Mouse (Mus musculus): Measurements from ENCODE around the gene Cnot1. TPM values are rescaled to one million over a fixed set of nuclear protein-coding genes. Genes with fewer than 3 reads are reported as not detected.

Cnot1 gene
- total and polyA plus RNA-seq, 3 experiments, result 85.5 to 730 (median 194) TPM

DNA sequence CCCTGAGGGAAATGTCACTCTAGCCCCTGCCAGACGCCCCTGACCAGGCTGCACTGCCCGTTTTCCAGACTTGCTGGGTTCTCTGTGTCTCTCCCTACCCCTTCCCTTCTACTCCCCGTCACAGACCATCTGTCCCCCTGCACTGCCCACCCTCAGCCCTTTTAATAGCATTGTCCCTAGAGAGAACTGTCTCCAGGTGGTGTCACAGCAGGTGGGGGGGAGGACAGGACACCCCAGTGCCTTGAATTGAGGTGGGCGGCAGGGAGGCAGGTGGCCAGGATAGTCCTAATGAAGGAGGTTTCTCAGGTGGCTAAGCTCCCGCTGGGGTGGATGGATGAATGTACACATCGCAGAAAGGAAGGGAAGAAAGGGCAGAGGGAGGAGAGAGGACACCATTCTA, 112.6 kb downstream of the Cnot1 start:
- Histone ChIP-seq H3K9me3 (replicated peaks) (no peaks in the 10 kb centered on the region), H3K27me3 (ENCODE audit: insufficient read depth, low read length) (peaks cover 60% of the 10 kb centered on the region), H3K36me3 (replicated peaks) (no peaks in the 10 kb centered on the region), H3K4me1 (ENCODE audit: insufficient read depth, low read depth, low read length) (peaks cover 5% of the 10 kb centered on the region), H3K4me3 (ENCODE audit: low read depth, low read length) (no peak overlapping the region)
- TF ChIP-seq TAL1 (conservative IDR thresholded peaks at IDR 0.05; ENCODE audit: low read depth, low read length) (no peak), GATA2 (IDR thresholded peaks at IDR 0.05; ENCODE audit: borderline replicate concordance, low read depth, low read length) (no peak), POLR2AphosphoS5 (IDR thresholded peaks at IDR 0.05; ENCODE audit: insufficient replicate concordance, low read depth, low read length) (no peak), CTCF (IDR thresholded peaks at IDR 0.05; ENCODE audit: low read depth, low read length) (no peak), GATA1 (IDR thresholded peaks at IDR 0.05; ENCODE audit: borderline replicate concordance, low read length) (no peak)
- ATAC-seq (ENCODE audit: extremely low read depth, insufficient number of reproducible peaks, low FRiP score, poor library complexity, severe bottlenecking) (no peak), DNase-seq (ENCODE audit: low spot score) (no peak)

DNA sequence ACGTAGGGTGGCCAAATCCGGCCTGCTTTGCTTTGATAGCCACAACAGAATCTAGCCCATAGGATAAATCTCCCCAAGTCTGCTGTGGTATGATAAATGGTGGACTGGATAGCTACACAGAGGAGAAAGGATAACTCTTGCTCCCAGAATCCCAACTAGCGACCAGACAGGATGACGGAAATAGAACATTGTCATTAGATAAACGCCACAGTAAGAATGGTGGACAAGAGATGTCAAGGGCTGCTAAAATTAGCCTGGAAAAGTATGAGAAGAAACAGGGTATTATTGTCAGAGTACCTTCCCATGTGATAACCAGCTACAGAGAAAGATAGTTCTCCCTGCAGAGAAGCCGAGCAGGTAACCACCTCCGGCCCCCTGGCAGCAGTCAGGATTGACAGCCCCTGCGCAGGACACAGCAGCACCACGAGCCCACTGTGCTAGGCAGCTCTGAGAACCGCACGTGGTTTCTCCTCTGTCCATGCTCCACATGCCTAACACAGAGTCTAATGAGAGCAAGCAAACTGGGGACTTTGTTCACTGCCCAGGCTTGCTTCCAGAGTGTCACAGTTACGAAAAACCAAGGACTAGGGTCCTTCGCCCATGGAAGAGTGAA, 116.2 kb downstream of the Cnot1 start:
- ATAC-seq (ENCODE audit: extremely low read depth, insufficient number of reproducible peaks, low FRiP score, poor library complexity, severe bottlenecking) (no peak), DNase-seq (ENCODE audit: low spot score) (no peak)
- Histone ChIP-seq H3K4me1 (ENCODE audit: insufficient read depth, low read depth, low read length) (no peaks in the 10 kb centered on the region), H3K36me3 (replicated peaks) (no peaks in the 10 kb centered on the region), H3K27me3 (ENCODE audit: insufficient read depth, low read length) (peaks cover 51% of the 10 kb centered on the region), H3K4me3 (ENCODE audit: low read depth, low read length) (no peak overlapping the region), H3K9me3 (replicated peaks) (no peaks in the 10 kb centered on the region)
- TF ChIP-seq GATA2 (IDR thresholded peaks at IDR 0.05; ENCODE audit: borderline replicate concordance, low read depth, low read length) (no peak), TAL1 (conservative IDR thresholded peaks at IDR 0.05; ENCODE audit: low read depth, low read length) (no peak), CTCF (IDR thresholded peaks at IDR 0.05; ENCODE audit: low read depth, low read length) (no peak), POLR2AphosphoS5 (IDR thresholded peaks at IDR 0.05; ENCODE audit: insufficient replicate concordance, low read depth, low read length) (no peak), GATA1 (IDR thresholded peaks at IDR 0.05; ENCODE audit: borderline replicate concordance, low read length) (no peak)

GRCm38 (mm10) chr8:95688073-95688672, 119.1 kb downstream of the Cnot1 start:
- TF ChIP-seq POLR2AphosphoS5 (IDR thresholded peaks at IDR 0.05; ENCODE audit: insufficient replicate concordance, low read depth, low read length), result no peak
- no peak for TF ChIP-seq GATA2 (IDR thresholded peaks at IDR 0.05; ENCODE audit: borderline replicate concordance, low read depth, low read length)
- TF ChIP-seq GATA1 (IDR thresholded peaks at IDR 0.05; ENCODE audit: borderline replicate concordance, low read length), result no peak
- TF ChIP-seq TAL1 (conservative IDR thresholded peaks at IDR 0.05; ENCODE audit: low read depth, low read length), result no peak
- TF ChIP-seq CTCF (IDR thresholded peaks at IDR 0.05; ENCODE audit: low read depth, low read length), result no peak
- H3K27me3 ChIP-seq (ENCODE audit: insufficient read depth, low read length), result peaks cover 48% of the 10 kb centered on the region
- H3K4me3 ChIP-seq (ENCODE audit: low read depth, low read length), result no peak overlapping the region
- no peaks in the 10 kb centered on the region for H3K4me1 ChIP-seq (ENCODE audit: insufficient read depth, low read depth, low read length)
- ATAC-seq (ENCODE audit: extremely low read depth, insufficient number of reproducible peaks, low FRiP score, poor library complexity, severe bottlenecking) (no peak), DNase-seq (ENCODE audit: low spot score) (no peak)
- H3K9me3 ChIP-seq (replicated peaks), result no peaks in the 10 kb centered on the region
- no peaks in the 10 kb centered on the region for H3K36me3 ChIP-seq (replicated peaks)

DNA sequence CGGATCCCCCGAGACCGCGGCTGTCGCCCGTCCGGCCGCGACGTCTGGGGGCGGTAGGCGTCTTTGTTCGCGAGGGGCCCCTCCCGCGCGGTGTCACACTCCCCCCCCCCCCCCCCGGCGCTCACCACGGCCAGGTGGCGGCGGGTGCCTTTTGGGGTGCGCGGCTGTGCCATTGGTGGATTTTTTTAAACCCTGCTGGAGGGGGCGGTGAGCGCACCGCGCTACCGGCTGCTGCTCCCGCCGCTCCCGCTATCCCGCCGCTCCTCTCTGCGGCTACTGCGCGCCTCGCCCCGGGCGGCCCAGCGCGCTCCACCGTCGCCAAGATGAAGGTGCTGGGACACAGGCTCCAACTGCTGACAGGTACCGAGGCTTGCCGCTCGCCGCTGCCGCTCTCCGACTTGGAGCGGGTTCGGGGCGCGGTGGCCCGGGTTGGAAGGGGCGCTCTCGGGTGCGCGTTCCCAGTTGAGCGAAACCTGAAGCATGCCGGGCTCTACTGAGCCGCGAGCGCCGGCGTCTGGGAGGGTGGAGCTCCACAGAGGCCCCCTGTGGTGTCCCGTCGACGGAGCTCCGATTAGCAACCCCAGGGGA, 129.1 kb downstream of the Cnot1 start:
- H3K27me3 ChIP-seq (ENCODE audit: insufficient read depth, low read length), result peaks cover 36% of the 10 kb centered on the region
- no peaks in the 10 kb centered on the region for H3K36me3 ChIP-seq (replicated peaks)
- ATAC-seq (ENCODE audit: extremely low read depth, insufficient number of reproducible peaks, low FRiP score, poor library complexity, severe bottlenecking) (no peak), DNase-seq (ENCODE audit: low spot score) (no peak)
- peaks cover 8% of the 10 kb centered on the region for H3K9me3 ChIP-seq (replicated peaks)
- no peaks in the 10 kb centered on the region for H3K4me1 ChIP-seq (ENCODE audit: insufficient read depth, low read depth, low read length)
- TF ChIP-seq GATA2 (IDR thresholded peaks at IDR 0.05; ENCODE audit: borderline replicate concordance, low read depth, low read length), result no peak
- TF ChIP-seq GATA1 (IDR thresholded peaks at IDR 0.05; ENCODE audit: borderline replicate concordance, low read length), result no peak
- TF ChIP-seq TAL1 (conservative IDR thresholded peaks at IDR 0.05; ENCODE audit: low read depth, low read length), result no peak
- no peak for TF ChIP-seq POLR2AphosphoS5 (IDR thresholded peaks at IDR 0.05; ENCODE audit: insufficient replicate concordance, low read depth, low read length)
- no peak for TF ChIP-seq CTCF (IDR thresholded peaks at IDR 0.05; ENCODE audit: low read depth, low read length)
- no peak overlapping the region for H3K4me3 ChIP-seq (ENCODE audit: low read depth, low read length)

- Histone ChIP-seq H3K9me3 (replicated peaks) (peaks cover 8% of the 10 kb centered on the region), H3K4me1 (ENCODE audit: insufficient read depth, low read depth, low read length) (no peaks in the 10 kb centered on the region), H3K4me3 (ENCODE audit: low read depth, low read length) (no peak overlapping the region), H3K27me3 (ENCODE audit: insufficient read depth, low read length) (peaks cover 36% of the 10 kb centered on the region), H3K36me3 (replicated peaks) (no peaks in the 10 kb centered on the region)
- TF ChIP-seq GATA2 (IDR thresholded peaks at IDR 0.05; ENCODE audit: borderline replicate concordance, low read depth, low read length) (no peak), CTCF (IDR thresholded peaks at IDR 0.05; ENCODE audit: low read depth, low read length) (no peak)
- no peak for ATAC-seq (ENCODE audit: extremely low read depth, insufficient number of reproducible peaks, low FRiP score, poor library complexity, severe bottlenecking)
- peak; percentile 38 for DNase-seq (ENCODE audit: low spot score)
Observed at GRCm38 (mm10) chr8:95677591-95678023, 129.7 kb downstream of the Cnot1 start.

DNA sequence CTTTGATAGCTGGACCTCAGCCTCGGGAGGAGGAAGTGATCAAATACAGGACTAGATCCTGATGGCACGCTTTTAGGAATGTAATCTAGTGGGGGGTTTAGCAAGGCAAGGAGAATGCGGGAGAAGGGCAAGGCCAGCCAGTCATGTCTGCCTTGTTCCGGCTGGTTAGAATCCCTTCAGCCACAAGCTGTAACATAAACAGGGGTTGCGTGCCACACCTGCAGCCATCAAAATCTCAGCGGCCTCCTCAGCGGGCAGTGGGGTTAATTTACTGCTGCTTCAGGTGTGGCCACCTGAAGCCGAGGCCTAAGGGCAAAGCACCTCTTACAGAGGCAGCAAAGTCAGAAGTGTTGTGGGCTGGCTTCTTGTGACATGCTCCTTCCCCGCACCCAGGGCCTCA, 130.6 kb downstream of the Cnot1 start, which contains the start of gene Ndrg4:
Ndrg4 (plus strand) TSS at position 350 of the 400 bp plus-strand sequence.
- no peak for TF ChIP-seq GATA2 (IDR thresholded peaks at IDR 0.05; ENCODE audit: borderline replicate concordance, low read depth, low read length)
- TF ChIP-seq TAL1 (conservative IDR thresholded peaks at IDR 0.05; ENCODE audit: low read depth, low read length), result no peak
- H3K9me3 ChIP-seq (replicated peaks), result peaks cover 8% of the 10 kb centered on the region
- DNase-seq (ENCODE audit: low spot score) (no peak), ATAC-seq (ENCODE audit: extremely low read depth, insufficient number of reproducible peaks, low FRiP score, poor library complexity, severe bottlenecking) (no peak)
- no peaks in the 10 kb centered on the region for H3K36me3 ChIP-seq (replicated peaks)
- no peaks in the 10 kb centered on the region for H3K4me1 ChIP-seq (ENCODE audit: insufficient read depth, low read depth, low read length)
- H3K4me3 ChIP-seq (ENCODE audit: low read depth, low read length), result no peak within 1 kb of the TSS
- H3K27me3 ChIP-seq (ENCODE audit: insufficient read depth, low read length), result peaks cover 31% of the 10 kb centered on the region

Measured in G1E (cell line).